Mouse (Mus musculus): ENCODE results near the gene Rims4. TPM values are rescaled to one million over a fixed set of nuclear protein-coding genes. Genes with fewer than 3 reads are reported as not detected.

The Rims4 gene
- polyA plus RNA-seq, 1 experiment from 2014 or later: 0.78 TPM

GRCm38 (mm10) chr2:163943056-163943455 lies 24.6 kb upstream of the Rims4 start:
- 80% methylated on average over 6 of the region's 6 CpGs for WGBS
- DNase-seq (ENCODE audit: low spot score) (no peak), ATAC-seq (ENCODE audit: insufficient read depth, low FRiP score, low TSS enrichment) (no peak)
- Histone ChIP-seq H3K9me3 (ENCODE audit: control insufficient read depth, low read length) (no peaks in the 10 kb centered on the region), H3K27me3 (ENCODE audit: control insufficient read depth, insufficient read depth, low read length) (no peaks in the 10 kb centered on the region), H3K4me1 (ENCODE audit: control insufficient read depth, insufficient read depth, low read length) (no peaks in the 10 kb centered on the region), H3K9ac (ENCODE audit: low read length) (no peak overlapping the region), H3K36me3 (ENCODE audit: control insufficient read depth, insufficient read depth, low read length) (no peaks in the 10 kb centered on the region), H3K4me2 (ENCODE audit: low read depth) (no peak overlapping the region), H3K27ac (ENCODE audit: low read depth, low read length) (no peak overlapping the region), H3K4me3 (ENCODE audit: low read depth, low read length) (no peak overlapping the region)

DNA sequence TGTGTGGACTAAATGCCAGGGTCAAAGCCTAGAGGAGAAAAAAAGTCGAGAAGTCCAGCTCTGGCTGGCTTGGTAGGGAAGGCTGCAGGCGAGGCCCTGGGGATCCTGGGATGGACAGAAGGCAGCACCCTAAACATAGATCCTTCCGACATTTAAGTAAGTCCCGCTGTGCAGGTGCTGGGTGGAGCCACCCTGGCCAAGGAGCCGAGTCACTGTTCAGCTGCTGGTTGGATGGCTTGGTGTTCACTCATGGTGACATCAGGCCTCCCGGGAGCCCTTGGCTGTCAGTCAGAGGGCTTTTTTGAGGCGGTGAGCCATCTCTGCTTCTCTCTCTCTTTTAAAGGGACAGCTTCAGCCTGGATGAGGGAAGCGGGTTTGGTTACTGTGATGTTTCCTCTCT lies 21.0 kb upstream of the Rims4 start:
- H3K36me3 ChIP-seq (ENCODE audit: control insufficient read depth, insufficient read depth, low read length): no peaks in the 10 kb centered on the region
- DNase-seq (ENCODE audit: low spot score): no peak
- ATAC-seq (ENCODE audit: insufficient read depth, low FRiP score, low TSS enrichment): no peak
- WGBS: 44% methylated on average over 8 of the region's 8 CpGs
- no peak overlapping the region for H3K9ac ChIP-seq (ENCODE audit: low read length)
- no peaks in the 10 kb centered on the region for H3K9me3 ChIP-seq (ENCODE audit: control insufficient read depth, low read length)
- H3K27ac ChIP-seq (ENCODE audit: low read depth, low read length): no peak overlapping the region
- no peak overlapping the region for H3K4me3 ChIP-seq (ENCODE audit: low read depth, low read length)
- H3K4me1 ChIP-seq (ENCODE audit: control insufficient read depth, insufficient read depth, low read length): no peaks in the 10 kb centered on the region
- H3K4me2 ChIP-seq (ENCODE audit: low read depth): no peak overlapping the region
- H3K27me3 ChIP-seq (ENCODE audit: control insufficient read depth, insufficient read depth, low read length): no peaks in the 10 kb centered on the region

DNA sequence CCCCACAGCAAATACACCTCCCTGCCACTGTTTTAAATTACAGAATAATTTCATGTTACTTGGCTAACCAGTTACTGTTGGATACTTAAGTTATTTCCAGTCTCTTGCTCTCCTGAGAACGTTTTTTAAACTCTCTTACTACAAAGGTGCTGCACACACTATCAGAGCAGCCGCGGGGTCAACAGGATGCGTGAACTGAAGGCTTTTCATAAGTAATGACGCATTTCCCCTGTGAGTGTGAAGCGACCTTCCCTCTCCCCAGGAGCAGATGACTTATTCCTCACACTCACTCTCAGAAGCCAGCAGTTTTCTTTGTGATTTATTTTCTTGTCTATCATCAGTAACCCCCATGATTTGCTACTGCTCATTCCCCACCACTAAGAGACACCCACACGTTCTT lies 13.7 kb upstream of the Rims4 start:
- DNase-seq (ENCODE audit: low spot score) (no peak), ATAC-seq (ENCODE audit: insufficient read depth, low FRiP score, low TSS enrichment) (no peak)
- no peaks in the 10 kb centered on the region for H3K36me3 ChIP-seq (ENCODE audit: control insufficient read depth, insufficient read depth, low read length)
- no peak overlapping the region for H3K4me2 ChIP-seq (ENCODE audit: low read depth)
- H3K27ac ChIP-seq (ENCODE audit: low read depth, low read length): no peak overlapping the region
- H3K27me3 ChIP-seq (ENCODE audit: control insufficient read depth, insufficient read depth, low read length): no peaks in the 10 kb centered on the region
- no peak overlapping the region for H3K9ac ChIP-seq (ENCODE audit: low read length)
- no peak overlapping the region for H3K4me3 ChIP-seq (ENCODE audit: low read depth, low read length)
- no peaks in the 10 kb centered on the region for H3K4me1 ChIP-seq (ENCODE audit: control insufficient read depth, insufficient read depth, low read length)
- no peaks in the 10 kb centered on the region for H3K9me3 ChIP-seq (ENCODE audit: control insufficient read depth, low read length)
- 55% methylated on average over 7 of the region's 7 CpGs for WGBS

DNA sequence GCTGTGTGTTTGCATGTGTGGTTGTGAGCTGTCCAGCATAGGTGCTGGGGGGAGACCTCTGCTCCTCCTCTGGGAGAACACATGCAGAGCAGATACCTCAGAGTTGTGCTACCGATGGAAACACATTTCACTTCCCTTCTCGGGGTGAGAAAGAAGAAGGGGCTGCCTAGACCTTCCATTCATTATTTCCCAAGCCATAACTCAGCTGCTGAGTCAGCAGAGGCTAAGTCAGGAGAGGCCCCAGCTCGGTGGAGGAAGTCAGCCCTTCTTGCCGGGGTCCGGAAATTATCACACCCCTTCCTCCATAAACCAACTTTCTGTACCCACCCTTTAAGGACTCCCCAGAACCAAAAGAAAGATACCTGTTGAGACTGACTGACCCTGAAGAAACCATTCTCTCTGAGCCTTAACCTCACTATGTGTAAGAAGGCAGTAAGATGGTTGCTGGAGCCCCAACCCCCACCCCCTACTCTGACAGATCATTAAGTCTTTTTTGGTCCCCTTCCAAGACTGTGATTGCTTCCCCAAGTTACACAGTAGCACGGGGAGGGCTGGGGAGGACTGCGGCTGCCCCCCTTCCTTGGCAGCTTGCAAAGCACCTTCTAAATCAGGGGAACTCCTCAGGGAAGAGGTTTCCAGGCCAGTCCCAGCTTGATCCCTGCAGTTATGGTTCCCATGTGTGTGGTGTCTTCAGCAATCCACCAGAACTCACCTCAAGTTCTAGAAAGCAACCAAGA lies 10.1 kb upstream of the Rims4 start:
- Histone ChIP-seq H3K9ac (ENCODE audit: low read length) (no peak overlapping the region), H3K9me3 (ENCODE audit: control insufficient read depth, low read length) (no peaks in the 10 kb centered on the region), H3K27me3 (ENCODE audit: control insufficient read depth, insufficient read depth, low read length) (no peaks in the 10 kb centered on the region), H3K27ac (ENCODE audit: low read depth, low read length) (no peak overlapping the region), H3K4me1 (ENCODE audit: control insufficient read depth, insufficient read depth, low read length) (no peaks in the 10 kb centered on the region), H3K36me3 (ENCODE audit: control insufficient read depth, insufficient read depth, low read length) (no peaks in the 10 kb centered on the region), H3K4me3 (ENCODE audit: low read depth, low read length) (no peak overlapping the region), H3K4me2 (ENCODE audit: low read depth) (no peak overlapping the region)
- ATAC-seq (ENCODE audit: insufficient read depth, low FRiP score, low TSS enrichment): no peak
- DNase-seq (ENCODE audit: low spot score): no peak
- WGBS: 78% methylated on average over 7 of the region's 7 CpGs

DNA sequence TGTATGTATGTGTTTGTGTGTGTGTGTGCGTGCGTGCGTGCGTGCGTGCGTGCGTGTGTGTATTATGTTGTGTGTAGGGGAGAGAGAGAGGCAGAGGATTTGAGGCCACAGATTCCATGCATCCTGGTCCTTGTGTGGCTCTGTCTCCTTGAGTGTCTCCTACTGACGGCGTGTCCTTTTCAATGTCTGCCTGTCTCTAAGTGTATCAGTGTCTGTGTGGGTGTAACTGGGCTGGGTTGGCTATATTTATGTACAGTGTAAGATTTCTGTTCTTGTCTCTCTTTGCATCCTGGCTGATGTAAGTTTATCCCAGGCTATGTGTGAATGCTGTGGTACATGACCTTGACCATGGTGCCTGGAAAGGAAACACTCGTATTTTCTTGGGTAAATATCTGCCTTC lies 6.6 kb upstream of the Rims4 start:
- Histone ChIP-seq H3K9me3 (ENCODE audit: control insufficient read depth, low read length) (no peaks in the 10 kb centered on the region), H3K4me2 (ENCODE audit: low read depth) (no peak overlapping the region), H3K9ac (ENCODE audit: low read length) (no peak overlapping the region), H3K27ac (ENCODE audit: low read depth, low read length) (no peak overlapping the region), H3K4me3 (ENCODE audit: low read depth, low read length) (no peak overlapping the region), H3K27me3 (ENCODE audit: control insufficient read depth, insufficient read depth, low read length) (peaks cover 5% of the 10 kb centered on the region), H3K4me1 (ENCODE audit: control insufficient read depth, insufficient read depth, low read length) (no peaks in the 10 kb centered on the region), H3K36me3 (ENCODE audit: control insufficient read depth, insufficient read depth, low read length) (no peaks in the 10 kb centered on the region)
- 93% methylated on average over 10 of the region's 10 CpGs for WGBS
- DNase-seq (ENCODE audit: low spot score) (no peak), ATAC-seq (ENCODE audit: insufficient read depth, low FRiP score, low TSS enrichment) (no peak)

GRCm38 (mm10) chr2:163924531-163924930 lies 6.0 kb upstream of the Rims4 start:
- Histone ChIP-seq H3K36me3 (ENCODE audit: control insufficient read depth, insufficient read depth, low read length) (no peaks in the 10 kb centered on the region), H3K4me3 (ENCODE audit: low read depth, low read length) (no peak overlapping the region), H3K4me1 (ENCODE audit: control insufficient read depth, insufficient read depth, low read length) (no peaks in the 10 kb centered on the region), H3K4me2 (ENCODE audit: low read depth) (no peak overlapping the region), H3K9ac (ENCODE audit: low read length) (no peak overlapping the region), H3K27me3 (ENCODE audit: control insufficient read depth, insufficient read depth, low read length) (peaks cover 10% of the 10 kb centered on the region), H3K9me3 (ENCODE audit: control insufficient read depth, low read length) (no peaks in the 10 kb centered on the region), H3K27ac (ENCODE audit: low read depth, low read length) (no peak overlapping the region)
- ATAC-seq (ENCODE audit: insufficient read depth, low FRiP score, low TSS enrichment) (no peak), DNase-seq (ENCODE audit: low spot score) (no peak)
- 74% methylated on average over 3 of the region's 3 CpGs for WGBS

DNA sequence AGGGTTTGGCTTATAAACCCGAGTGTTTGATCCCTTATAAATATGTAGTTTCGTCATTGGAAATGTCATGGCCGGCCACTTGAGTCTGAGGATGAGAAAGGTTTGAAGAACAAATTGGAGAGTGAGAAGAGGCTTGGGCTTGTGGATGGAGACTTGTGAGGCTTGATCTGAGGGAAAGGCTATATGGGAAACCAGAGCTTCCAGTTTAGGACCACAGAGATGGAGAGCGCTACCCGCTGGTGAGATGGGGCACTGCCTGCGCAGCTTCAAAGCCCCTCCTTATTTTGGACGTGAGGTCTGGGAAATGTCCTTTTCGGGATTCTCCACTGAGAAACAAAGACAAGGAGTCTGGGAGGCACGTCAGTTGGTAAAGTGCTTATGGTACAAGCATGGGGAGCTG lies 4.6 kb upstream of the Rims4 start:
- Histone ChIP-seq H3K4me3 (ENCODE audit: low read depth, low read length) (no peak overlapping the region), H3K27me3 (ENCODE audit: control insufficient read depth, insufficient read depth, low read length) (peaks cover 22% of the 10 kb centered on the region), H3K36me3 (ENCODE audit: control insufficient read depth, insufficient read depth, low read length) (no peaks in the 10 kb centered on the region), H3K9me3 (ENCODE audit: control insufficient read depth, low read length) (no peaks in the 10 kb centered on the region), H3K4me2 (ENCODE audit: low read depth) (no peak overlapping the region), H3K4me1 (ENCODE audit: control insufficient read depth, insufficient read depth, low read length) (no peaks in the 10 kb centered on the region), H3K27ac (ENCODE audit: low read depth, low read length) (no peak overlapping the region), H3K9ac (ENCODE audit: low read length) (no peak overlapping the region)
- WGBS: 55% methylated on average over 9 of the region's 9 CpGs
- DNase-seq (ENCODE audit: low spot score) (no peak), ATAC-seq (ENCODE audit: insufficient read depth, low FRiP score, low TSS enrichment) (no peak)

GRCm38 (mm10) chr2:163919581-163919980 lies 1.1 kb upstream of the Rims4 start:
- no peaks in the 10 kb centered on the region for H3K9me3 ChIP-seq (ENCODE audit: control insufficient read depth, low read length)
- no peak overlapping the region for H3K27ac ChIP-seq (ENCODE audit: low read depth, low read length)
- H3K4me1 ChIP-seq (ENCODE audit: control insufficient read depth, insufficient read depth, low read length): no peaks in the 10 kb centered on the region
- no peaks in the 10 kb centered on the region for H3K36me3 ChIP-seq (ENCODE audit: control insufficient read depth, insufficient read depth, low read length)
- H3K27me3 ChIP-seq (ENCODE audit: control insufficient read depth, insufficient read depth, low read length): peaks cover 50% of the 10 kb centered on the region
- H3K4me2 ChIP-seq (ENCODE audit: low read depth): no peak overlapping the region
- ATAC-seq (ENCODE audit: insufficient read depth, low FRiP score, low TSS enrichment) (no peak), DNase-seq (ENCODE audit: low spot score) (no peak)
- H3K4me3 ChIP-seq (ENCODE audit: low read depth, low read length): no peak overlapping the region
- no peak overlapping the region for H3K9ac ChIP-seq (ENCODE audit: low read length)
- 78% methylated on average over 3 of the region's 3 CpGs for WGBS

- H3K27me3 ChIP-seq (ENCODE audit: control insufficient read depth, insufficient read depth, low read length): peaks cover 50% of the 10 kb centered on the region
- no peak overlapping the region for H3K9ac ChIP-seq (ENCODE audit: low read length)
- H3K4me2 ChIP-seq (ENCODE audit: low read depth): no peak overlapping the region
- DNase-seq (ENCODE audit: low spot score): no peak
- H3K4me1 ChIP-seq (ENCODE audit: control insufficient read depth, insufficient read depth, low read length): no peaks in the 10 kb centered on the region
- no peak overlapping the region for H3K27ac ChIP-seq (ENCODE audit: low read depth, low read length)
- H3K4me3 ChIP-seq (ENCODE audit: low read depth, low read length): no peak overlapping the region
- H3K36me3 ChIP-seq (ENCODE audit: control insufficient read depth, insufficient read depth, low read length): no peaks in the 10 kb centered on the region
- WGBS: 80% methylated on average over 7 of the region's 7 CpGs
- no peaks in the 10 kb centered on the region for H3K9me3 ChIP-seq (ENCODE audit: control insufficient read depth, low read length)
- no peak for ATAC-seq (ENCODE audit: insufficient read depth, low FRiP score, low TSS enrichment)
Measured at GRCm38 (mm10) chr2:163916703-163917102, 1.8 kb downstream of the Rims4 start.
